Mouse (Mus musculus) midbrain, embryonic 11.5 days (tissue): ENCODE data around the gene Pank4. TPM values are rescaled to one million over a fixed set of nuclear protein-coding genes. Genes with fewer than 3 reads are reported as not detected.

Experiments used
- ATAC-seq: fragments of 200-750 bp; cut with Nextera tagmentation; 2 replicates; pipeline ENCODE4 v1.8.0; 2017; ENCODE audit warnings: moderate TSS enrichment, moderate library complexity; ENCODE audit not compliant: low FRiP score
- DNase-seq: peaks from one replicate; pipeline ENCODE4 v3.0.0; 2015; ENCODE audit warnings: low spot score; ENCODE audit errors: missing footprints
- H3K27ac ChIP-seq: fragments of 300-500 bp; sonication (generic); 2 replicates; pipeline ENCODE4 v1.5.1; 2014; ENCODE audit warnings: low read depth, low read length
- H3K27me3 ChIP-seq: fragments of 300-500 bp; sonication (generic); 2 replicates; pipeline ENCODE4 v1.6.1; 2014; ENCODE audit warnings: mild to moderate bottlenecking, low read length, moderate library complexity, mixed read lengths; ENCODE audit not compliant: control insufficient read depth, insufficient read depth
- H3K36me3 ChIP-seq: fragments of 300-500 bp; sonication (generic); 2 replicates; pipeline ENCODE4 v1.6.1; 2014; ENCODE audit warnings: mild to moderate bottlenecking, low read length, moderate library complexity, mixed read lengths; ENCODE audit not compliant: control insufficient read depth, insufficient read depth
- H3K4me1 ChIP-seq: fragments of 300-500 bp; sonication (generic); 2 replicates; pipeline ENCODE4 v1.6.1; 2014; ENCODE audit warnings: low read length; ENCODE audit not compliant: control insufficient read depth, insufficient read depth
- H3K4me2 ChIP-seq: fragments of 300-500 bp; sonication (generic); 2 replicates; pipeline ENCODE4 v1.6.1; 2014; ENCODE audit warnings: mild to moderate bottlenecking, moderate library complexity
- H3K4me3 ChIP-seq: fragments of 300-500 bp; sonication (generic); 2 replicates; pipeline ENCODE4 v1.5.1; 2014; ENCODE audit warnings: low read depth, low read length
- H3K9ac ChIP-seq: fragments of 300-500 bp; sonication (generic); 2 replicates; pipeline ENCODE4 v1.6.1; 2014; ENCODE audit warnings: low read length
- H3K9me3 ChIP-seq: fragments of 300-500 bp; sonication (generic); 2 replicates; pipeline ENCODE4 v1.6.1; 2016; ENCODE audit warnings: low read length; ENCODE audit not compliant: control insufficient read depth
- WGBS: fragments of 180-500 bp; shearing (Covaris S2); extraction: QIAGEN DNeasy Blood & Tissue Kit; methylation state at CpG from one replicate; pipeline ENCODE4 v1.1.7; 2014; 5-methylcytosine and 5-hydroxymethylcytosine counted together
- polyA plus RNA-seq: library from polyadenylated mRNA; unstranded; fragments of >200 nt; fragmentation: Nextera tagmentation; extraction: Ambion mirVana; gene quantifications from 2 replicates; pipeline ENCODE4 v1.2.1, GENCODE M21; 2014

Pank4 gene
- polyA plus RNA-seq, 1 experiment from 2014 or later: 40.4 TPM

DNA sequence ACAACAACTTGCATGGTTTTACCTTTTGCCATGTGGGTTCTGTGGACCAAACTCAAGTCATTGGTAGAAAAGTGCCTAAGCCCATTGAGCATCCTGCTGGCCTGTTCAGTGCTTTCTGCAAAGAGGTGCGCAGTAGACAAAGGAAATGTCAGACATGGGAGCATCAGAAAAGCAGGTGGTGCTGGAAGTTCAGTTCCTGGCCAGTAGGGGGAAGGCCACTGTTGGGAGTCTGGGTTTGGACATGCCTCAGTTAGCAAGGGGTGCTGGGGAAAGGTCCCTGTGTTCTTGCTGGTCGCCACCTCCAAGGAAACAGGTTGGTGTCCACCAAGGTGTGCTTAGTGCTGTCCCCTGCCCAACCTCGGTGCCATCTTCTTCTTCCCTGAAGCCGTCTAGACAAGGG, 16.2 kb downstream of the Pank4 start:
- no peaks in the 10 kb centered on the region for H3K9me3 ChIP-seq
- no peak overlapping the region for H3K9ac ChIP-seq
- WGBS: 86% methylated on average over 4 of the region's 4 CpGs
- no peak for ATAC-seq
- H3K27me3 ChIP-seq: no peaks in the 10 kb centered on the region
- H3K27ac ChIP-seq: no peak overlapping the region
- peak; percentile 80 for DNase-seq
- H3K36me3 ChIP-seq: peaks cover 35% of the 10 kb centered on the region
- no peak overlapping the region for H3K4me2 ChIP-seq
- no peak overlapping the region for H3K4me3 ChIP-seq
- H3K4me1 ChIP-seq: peaks cover 8% of the 10 kb centered on the region

DNA sequence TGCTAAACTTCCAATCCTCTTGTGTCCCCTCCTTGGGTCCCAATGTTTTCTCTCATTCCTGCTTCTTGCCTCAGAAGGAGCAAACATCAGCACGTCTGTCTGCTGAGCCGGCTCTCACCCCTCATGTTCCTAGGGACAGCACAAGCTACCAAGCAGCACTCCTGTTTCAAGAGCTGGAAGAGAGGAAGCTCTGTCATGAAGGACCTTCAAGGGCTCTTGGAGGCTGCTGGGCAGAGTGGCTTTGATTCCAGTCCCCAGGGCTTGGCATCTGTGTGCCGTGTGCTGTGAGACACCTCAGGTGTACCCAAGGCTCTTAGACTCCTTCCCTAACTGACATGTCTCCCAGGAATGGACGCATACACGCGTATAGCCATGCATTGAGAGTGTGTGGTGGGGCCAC, 17.2 kb downstream of the Pank4 start:
- H3K9me3 ChIP-seq: no peaks in the 10 kb centered on the region
- H3K4me2 ChIP-seq: no peak overlapping the region
- ATAC-seq (no peak; the same call in 1 of the 2 replicates), DNase-seq (peak; percentile 72)
- peaks cover 28% of the 10 kb centered on the region for H3K36me3 ChIP-seq
- no peak overlapping the region for H3K9ac ChIP-seq
- no peaks in the 10 kb centered on the region for H3K27me3 ChIP-seq
- H3K4me1 ChIP-seq: peaks cover 18% of the 10 kb centered on the region
- no peak overlapping the region for H3K4me3 ChIP-seq
- WGBS: 85% methylated on average over 6 of the region's 6 CpGs
- H3K27ac ChIP-seq: no peak overlapping the region

DNA sequence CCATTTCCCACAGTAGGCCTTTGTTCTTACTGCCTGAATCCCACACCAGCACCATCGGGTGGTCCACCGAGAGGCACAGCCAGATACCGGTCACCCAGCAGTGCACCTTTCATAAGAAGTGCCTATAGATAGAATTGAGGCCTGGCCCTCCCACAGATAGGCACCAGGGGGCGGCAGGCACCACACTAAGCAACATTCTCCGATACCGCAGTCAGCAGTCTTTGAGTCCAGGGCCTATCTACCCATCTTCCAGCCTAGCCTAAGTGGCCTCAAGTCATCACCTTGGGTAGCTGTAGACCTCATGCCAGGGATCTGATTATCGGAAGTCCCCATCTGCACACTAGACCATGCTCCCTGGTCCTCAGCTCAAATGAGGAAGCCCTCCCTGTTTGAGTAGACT, 17.6 kb downstream of the Pank4 start:
- DNase-seq (peak; percentile 93), ATAC-seq (peak; percentile 53)
- Histone ChIP-seq H3K9ac (no peak overlapping the region), H3K4me2 (no peak overlapping the region), H3K4me3 (no peak overlapping the region), H3K36me3 (peaks cover 26% of the 10 kb centered on the region), H3K27me3 (no peaks in the 10 kb centered on the region), H3K9me3 (no peaks in the 10 kb centered on the region), H3K4me1 (peaks cover 22% of the 10 kb centered on the region), H3K27ac (no peak overlapping the region)
- WGBS: 51% methylated on average over 7 of the region's 7 CpGs

DNA sequence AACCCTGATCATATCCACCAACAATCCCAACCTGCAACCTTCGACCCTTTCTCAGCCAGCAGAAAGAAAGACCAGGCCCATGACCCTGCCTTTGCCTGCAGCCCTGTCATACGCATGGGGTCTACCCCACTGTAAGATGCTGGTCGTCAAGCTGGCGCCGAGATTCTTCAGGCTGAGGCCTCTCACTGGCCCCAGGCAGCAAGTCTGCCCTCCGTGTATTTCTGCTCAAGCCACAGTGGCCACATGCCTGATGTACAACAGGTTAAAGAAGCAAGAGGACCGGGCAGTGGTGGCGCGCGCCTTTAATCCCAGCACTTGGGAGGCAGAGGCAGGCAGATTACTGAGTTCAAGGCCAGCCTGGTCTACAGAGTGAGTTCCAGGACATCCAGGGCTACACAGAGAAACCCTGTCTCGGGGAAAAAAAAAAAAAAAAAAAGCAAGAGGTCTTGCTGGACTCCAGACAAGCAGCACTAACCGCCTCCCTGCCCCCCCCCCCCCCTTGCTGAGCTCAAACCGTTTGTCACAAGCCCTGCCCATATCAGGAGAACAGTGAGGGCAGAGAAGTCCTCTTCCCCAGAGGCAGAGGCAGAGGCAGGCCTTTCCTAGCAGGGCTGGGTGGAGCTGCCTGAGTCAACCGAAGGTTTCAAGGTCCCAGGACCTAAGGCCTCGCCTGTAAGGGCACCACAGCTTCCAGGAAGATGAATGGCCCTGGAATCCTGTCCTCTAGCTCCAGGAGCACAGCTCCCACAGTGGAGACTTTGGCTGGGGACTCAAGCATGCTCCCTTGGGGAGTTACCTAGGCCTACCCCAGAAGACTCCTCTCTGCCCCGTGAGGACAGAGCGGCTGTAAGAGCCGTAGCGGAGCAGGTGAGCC, 18.6 kb downstream of the Pank4 start:
- WGBS: 80% methylated on average over 19 of the region's 19 CpGs
- Histone ChIP-seq H3K9ac (no peak overlapping the region), H3K36me3 (peaks cover 20% of the 10 kb centered on the region), H3K4me1 (peaks cover 23% of the 10 kb centered on the region), H3K4me2 (no peak overlapping the region), H3K27ac (no peak overlapping the region), H3K27me3 (no peaks in the 10 kb centered on the region), H3K4me3 (no peak overlapping the region), H3K9me3 (no peaks in the 10 kb centered on the region)
- peak; percentile 73 for DNase-seq
- ATAC-seq: no peak

DNA sequence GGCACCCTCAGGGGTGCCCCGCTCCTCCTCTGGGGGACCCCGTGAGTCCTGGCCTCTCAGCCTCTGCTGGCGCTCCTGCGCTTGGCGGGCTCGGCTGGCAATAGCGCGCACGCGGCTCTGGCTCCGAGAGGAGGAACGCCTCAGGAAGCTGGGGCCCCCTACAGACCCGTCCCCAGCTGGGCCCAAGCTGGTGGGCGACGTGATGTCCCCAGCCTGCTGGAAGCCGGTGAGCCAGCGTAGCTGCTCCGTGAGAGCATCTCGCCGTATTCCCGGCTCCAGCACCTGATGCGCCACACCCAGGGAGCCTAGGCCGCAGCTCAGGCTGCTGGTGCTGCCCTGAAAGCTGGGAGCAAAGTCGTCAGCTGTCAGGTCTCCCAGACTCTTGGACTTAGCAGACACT, 19.8 kb downstream of the Pank4 start:
- DNase-seq: peak; percentile 89
- H3K4me2 ChIP-seq: no peak overlapping the region
- H3K27ac ChIP-seq: no peak overlapping the region
- H3K36me3 ChIP-seq: peaks cover 13% of the 10 kb centered on the region
- H3K4me1 ChIP-seq: peaks cover 23% of the 10 kb centered on the region
- no peaks in the 10 kb centered on the region for H3K27me3 ChIP-seq
- H3K9me3 ChIP-seq: no peaks in the 10 kb centered on the region
- 17% methylated on average over 24 of the region's 24 CpGs for WGBS
- peak overlapping the region; percentile 40; the same call in 1 of the 2 replicates for H3K9ac ChIP-seq
- no peak for ATAC-seq
- no peak overlapping the region for H3K4me3 ChIP-seq

DNA sequence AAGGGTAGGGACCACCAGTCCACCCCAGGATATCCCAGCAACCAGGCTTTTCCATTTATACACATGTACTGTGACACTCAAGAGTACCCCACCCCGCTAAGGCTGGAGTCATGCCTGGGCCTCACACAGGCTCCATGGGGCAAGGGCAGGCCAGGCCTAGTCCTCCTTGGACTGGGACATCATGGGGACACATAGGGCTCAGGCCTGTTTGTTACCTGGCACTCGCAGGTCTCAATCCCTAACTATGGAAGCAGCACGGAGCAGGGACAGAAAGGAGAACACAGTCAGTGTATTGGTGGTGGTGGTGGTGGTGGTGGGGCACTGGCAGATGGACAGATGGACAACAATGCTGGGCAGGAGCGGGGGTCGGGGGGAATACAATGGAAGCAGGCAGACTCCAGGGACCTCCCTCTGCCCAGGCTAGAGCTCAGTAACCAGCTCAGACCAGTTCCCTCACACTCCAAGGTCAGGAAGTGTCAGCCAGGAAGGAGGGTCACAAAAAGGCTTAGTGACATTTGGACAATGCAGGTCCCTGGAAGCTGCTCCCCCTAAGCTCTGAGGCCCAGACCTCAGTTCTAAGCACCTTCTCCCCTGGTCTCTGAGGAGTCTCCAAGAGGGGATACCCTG, 21.3 kb downstream of the Pank4 start:
- 59% methylated on average over 5 of the region's 5 CpGs for WGBS
- H3K4me2 ChIP-seq: no peak overlapping the region
- peak overlapping the region; percentile 28 for H3K9ac ChIP-seq
- H3K27ac ChIP-seq: no peak overlapping the region
- no peaks in the 10 kb centered on the region for H3K27me3 ChIP-seq
- H3K4me1 ChIP-seq: peaks cover 23% of the 10 kb centered on the region
- H3K4me3 ChIP-seq: no peak overlapping the region
- no peaks in the 10 kb centered on the region for H3K9me3 ChIP-seq
- ATAC-seq (no peak), DNase-seq (peak; percentile 85)
- peaks cover 6% of the 10 kb centered on the region for H3K36me3 ChIP-seq

DNA sequence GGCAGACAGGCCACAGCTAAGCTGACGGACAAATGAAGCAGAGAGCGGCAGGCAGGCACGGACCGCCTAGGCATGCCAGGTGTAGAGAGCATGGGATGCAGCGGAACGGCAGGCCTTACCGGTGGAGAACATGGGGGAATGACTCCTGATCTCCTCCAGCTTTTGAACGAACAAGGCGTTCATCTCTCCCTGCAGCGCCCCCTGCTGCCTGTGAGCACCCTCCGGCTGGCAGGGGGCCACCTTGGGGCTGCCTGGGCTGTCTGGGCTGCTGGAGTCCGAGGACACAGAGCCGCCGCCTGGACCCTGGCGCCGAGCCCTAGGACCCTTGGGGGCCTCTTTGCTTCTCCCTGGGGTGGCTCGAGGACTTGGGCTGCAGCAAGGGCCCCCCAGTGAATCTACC, 22.2 kb downstream of the Pank4 start:
- H3K9me3 ChIP-seq: no peaks in the 10 kb centered on the region
- H3K4me2 ChIP-seq: peak overlapping the region; percentile 32
- H3K27me3 ChIP-seq: no peaks in the 10 kb centered on the region
- H3K4me3 ChIP-seq: no peak overlapping the region
- WGBS: 18% methylated on average over 17 of the region's 17 CpGs
- peak overlapping the region; percentile 28 for H3K9ac ChIP-seq
- DNase-seq (peak; percentile 94), ATAC-seq (peak; percentile 36)
- peaks cover 23% of the 10 kb centered on the region for H3K4me1 ChIP-seq
- no peak overlapping the region for H3K27ac ChIP-seq
- H3K36me3 ChIP-seq: no peaks in the 10 kb centered on the region

DNA sequence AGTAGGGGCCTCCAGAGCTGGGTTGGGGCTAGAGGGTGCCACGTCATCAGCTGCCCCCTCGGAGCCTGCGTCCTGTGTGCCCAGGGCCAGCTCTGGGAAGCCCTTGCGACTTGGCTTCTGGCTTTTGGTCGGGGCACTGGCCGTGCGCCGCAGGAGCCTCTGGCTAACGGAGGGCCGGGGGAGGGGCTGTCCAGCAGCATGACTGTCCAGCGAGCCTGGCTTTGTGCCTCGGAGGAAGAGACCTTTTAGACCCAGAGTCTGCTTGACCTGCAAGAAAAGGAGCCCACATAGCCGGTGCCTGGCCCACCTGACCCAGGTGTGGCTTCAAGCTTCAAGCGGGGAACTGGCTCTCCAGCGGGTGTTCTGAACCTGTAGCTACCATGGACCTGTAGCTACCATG, 22.8 kb downstream of the Pank4 start:
- Histone ChIP-seq H3K4me3 (no peak overlapping the region), H3K27ac (no peak overlapping the region), H3K27me3 (no peaks in the 10 kb centered on the region), H3K4me2 (no peak overlapping the region), H3K4me1 (peaks cover 23% of the 10 kb centered on the region), H3K36me3 (no peaks in the 10 kb centered on the region), H3K9me3 (no peaks in the 10 kb centered on the region), H3K9ac (peak overlapping the region; percentile 28; the same call in 1 of the 2 replicates)
- ATAC-seq: no peak
- peak; percentile 81 for DNase-seq
- 58% methylated on average over 15 of the region's 15 CpGs for WGBS

DNA sequence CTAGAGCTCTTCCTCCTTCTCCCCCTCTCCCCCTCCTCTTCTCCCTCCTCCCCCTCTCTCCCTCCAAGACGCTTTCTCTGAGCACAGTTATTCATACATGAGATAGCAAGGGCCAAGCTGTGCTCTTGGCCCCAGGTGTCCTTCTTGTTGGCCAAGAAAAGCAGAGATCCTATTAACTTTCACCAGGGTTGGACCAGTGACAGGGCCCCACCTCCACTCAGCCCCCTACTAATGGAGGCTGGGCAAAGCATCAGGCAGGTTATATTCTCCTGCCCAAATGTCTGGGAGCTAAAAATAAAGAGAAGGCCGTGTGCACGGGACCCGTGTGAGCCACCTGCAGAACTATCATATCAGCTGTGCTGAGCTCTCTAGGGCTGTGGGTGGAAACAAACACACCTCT, 31.0 kb downstream of the Pank4 start:
- H3K9me3 ChIP-seq: no peaks in the 10 kb centered on the region
- H3K9ac ChIP-seq: no peak overlapping the region
- ATAC-seq: no peak
- 80% methylated on average over 4 of the region's 4 CpGs for WGBS
- peaks cover 3% of the 10 kb centered on the region; the same call in 1 of the 2 replicates for H3K4me1 ChIP-seq
- DNase-seq: no peak
- no peaks in the 10 kb centered on the region for H3K36me3 ChIP-seq
- H3K27me3 ChIP-seq: no peaks in the 10 kb centered on the region
- H3K4me2 ChIP-seq: no peak overlapping the region
- no peak overlapping the region for H3K27ac ChIP-seq
- H3K4me3 ChIP-seq: no peak overlapping the region
